Mouse (Mus musculus): ENCODE results near the gene Dusp6. TPM values are rescaled to one million over a fixed set of nuclear protein-coding genes. Genes with fewer than 3 reads are reported as not detected.
"Not testable (repeated sequence)": the region's sequence is repeated elsewhere in the genome, so short reads cannot be mapped to it uniquely, and the experiment has no call there.

Gene Dusp6
- 9.4 and 15.6 TPM in 2 replicates for total RNA-seq (2015; ENCODE audit: low replicate concordance)
- 7.9 and 13.7 TPM in 2 replicates for total RNA-seq (2017; ENCODE audit: low replicate concordance)

DNA sequence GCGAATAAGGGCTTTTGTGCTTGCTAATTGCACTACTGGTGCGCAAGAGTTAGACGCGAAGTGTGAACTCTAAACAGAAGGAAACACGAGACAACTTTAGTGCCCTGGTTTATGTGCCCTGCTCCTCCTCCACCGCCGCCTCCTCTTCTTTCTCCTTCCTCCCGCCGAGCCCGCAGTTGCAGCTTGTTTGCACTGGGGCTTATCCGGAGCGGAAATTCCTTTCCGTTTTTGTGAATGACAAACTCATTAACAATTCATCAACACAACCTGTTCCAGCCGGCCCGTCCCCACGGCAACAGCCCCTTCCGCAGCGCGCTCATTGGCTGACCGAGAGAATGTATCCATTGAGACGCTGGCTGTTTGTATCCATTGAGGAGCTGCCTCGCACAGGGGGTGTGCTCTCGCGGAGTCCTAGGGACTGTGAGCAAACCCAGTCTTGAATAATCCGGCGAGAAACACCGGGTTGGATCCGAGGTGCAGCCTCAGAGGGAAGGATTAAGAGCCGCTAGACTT is at the start of gene Dusp6:
Gene Dusp6, plus strand, starts transcription at position 365 of the 513 bp plus-strand sequence.
- no peak for ATAC-seq (replicated peaks; ENCODE audit: low FRiP score, poor library complexity, severe bottlenecking)

DNA sequence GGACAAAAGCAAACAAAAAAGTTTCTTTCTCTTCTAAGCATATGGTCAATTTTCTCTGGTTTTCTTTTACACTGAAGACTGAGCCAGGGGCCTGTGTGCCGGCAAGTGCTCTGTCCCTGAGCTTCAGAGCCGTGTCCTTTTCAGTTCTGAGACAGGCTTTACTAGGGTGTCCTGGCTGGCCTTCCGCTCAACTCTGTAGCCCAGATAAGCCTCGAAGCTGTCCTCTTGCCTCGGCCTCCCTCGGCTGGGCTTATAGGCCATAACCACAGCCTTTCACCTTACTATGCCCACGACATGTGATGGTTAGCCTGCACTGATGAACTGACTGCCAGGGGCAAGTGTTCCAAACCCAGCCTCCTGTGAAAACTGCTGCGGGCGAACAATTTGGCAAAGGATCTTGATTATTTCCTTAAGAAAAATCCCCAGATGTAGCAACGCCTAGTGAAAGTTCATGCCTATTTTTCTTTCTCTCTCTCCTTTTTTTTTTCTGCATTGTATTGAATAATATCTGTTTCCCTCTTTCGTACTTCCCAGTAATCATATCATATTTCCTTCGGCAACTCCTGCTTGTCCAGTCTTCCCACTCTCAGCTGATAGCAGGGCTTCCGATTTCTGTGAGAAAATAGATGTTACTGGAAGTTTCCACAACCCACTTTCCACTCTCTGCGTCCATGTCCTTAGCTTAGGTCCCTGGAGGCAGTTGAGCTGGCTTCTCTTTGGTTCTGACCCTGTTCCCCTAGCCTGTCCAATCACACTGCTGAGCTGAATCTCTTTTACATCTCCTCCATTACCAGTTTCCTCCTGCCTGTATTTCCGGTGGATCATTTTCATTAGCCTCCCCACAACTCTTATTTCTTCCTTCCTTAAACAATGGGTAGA is 48.4 kb upstream of the Dusp6 start:
- no peak for ATAC-seq (replicated peaks; ENCODE audit: low FRiP score, poor library complexity, severe bottlenecking)

DNA sequence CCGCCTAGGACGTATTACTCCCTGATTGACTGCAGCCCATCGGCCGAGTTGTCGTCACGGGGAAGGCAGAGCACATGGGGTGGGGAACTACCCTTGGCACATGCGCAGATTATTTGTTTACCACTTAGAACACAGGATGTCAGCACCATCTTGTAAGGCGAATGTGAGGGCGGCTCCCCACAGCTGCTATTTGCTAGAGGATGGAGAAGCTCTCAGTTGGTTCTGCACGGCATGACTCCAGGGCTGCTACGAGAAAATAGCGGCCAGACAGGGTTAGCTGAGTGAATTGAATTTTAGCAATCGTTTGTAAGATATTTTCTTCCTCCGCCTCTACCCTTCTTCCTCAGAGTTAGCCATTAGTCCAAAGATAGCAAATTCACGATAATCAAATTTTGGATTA is 46.5 kb upstream of the Dusp6 start:
- not testable (repeated sequence) for ATAC-seq (replicated peaks; ENCODE audit: low FRiP score, poor library complexity, severe bottlenecking)

DNA sequence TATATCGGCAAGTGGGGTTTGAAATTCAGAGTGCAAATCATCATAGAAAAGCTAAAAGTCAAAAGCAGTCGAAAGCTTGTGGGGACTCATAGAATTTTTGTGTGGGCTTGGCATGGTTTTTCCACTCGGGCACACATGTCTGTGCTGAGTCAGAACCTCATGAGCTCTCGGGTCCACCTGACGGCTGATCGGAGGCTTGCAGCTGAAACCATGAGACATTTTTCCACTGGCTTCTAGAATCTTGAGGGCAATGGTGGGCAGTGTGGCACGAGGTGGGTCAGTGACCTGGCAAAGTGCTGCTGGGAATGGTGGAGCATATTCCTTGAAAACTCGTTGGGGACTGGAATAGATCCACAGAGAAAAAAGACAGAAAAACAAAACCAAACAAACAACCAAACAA is 41.5 kb upstream of the Dusp6 start:
- no peak for ATAC-seq (replicated peaks; ENCODE audit: low FRiP score, poor library complexity, severe bottlenecking)

DNA sequence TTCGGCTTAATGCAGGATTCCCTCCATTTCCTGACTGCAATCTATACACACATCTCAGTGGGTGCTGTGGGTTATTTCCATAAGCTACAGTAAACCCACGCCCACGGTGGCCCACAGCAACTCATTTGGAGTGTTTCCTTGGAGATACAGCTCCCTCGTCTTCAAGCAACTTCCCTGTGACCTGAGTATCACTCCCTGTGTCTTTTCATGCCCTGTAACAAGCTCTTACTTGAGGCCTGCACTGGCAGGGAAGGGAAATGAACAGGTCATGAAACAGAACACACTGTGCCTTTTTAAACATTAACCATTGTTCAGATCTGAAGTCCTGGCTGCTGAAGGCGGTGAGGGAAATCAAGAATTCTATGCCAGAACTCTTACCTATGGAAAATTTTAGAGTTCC is 40.3 kb upstream of the Dusp6 start:
- ATAC-seq (replicated peaks; ENCODE audit: low FRiP score, poor library complexity, severe bottlenecking) = no peak

DNA sequence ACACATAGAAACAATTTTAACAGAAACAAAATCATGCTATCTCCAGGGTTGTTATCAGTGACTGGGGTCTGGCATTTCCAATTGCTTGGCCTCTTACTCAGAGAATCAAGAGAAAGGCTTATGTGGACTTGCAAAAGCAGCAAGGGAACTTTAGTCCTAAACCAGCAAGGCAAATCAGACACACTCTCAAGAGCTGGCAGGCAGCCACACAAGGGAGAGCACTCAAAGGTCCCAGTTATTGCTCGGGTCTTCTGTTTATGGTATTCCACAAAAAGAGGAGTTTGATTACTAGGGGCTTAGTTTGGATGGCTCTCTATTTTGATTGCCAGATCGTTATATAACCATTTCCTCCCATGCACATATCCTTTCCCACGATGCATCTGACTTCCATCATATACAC is 38.8 kb upstream of the Dusp6 start:
- no peak for ATAC-seq (replicated peaks; ENCODE audit: low FRiP score, poor library complexity, severe bottlenecking)

DNA sequence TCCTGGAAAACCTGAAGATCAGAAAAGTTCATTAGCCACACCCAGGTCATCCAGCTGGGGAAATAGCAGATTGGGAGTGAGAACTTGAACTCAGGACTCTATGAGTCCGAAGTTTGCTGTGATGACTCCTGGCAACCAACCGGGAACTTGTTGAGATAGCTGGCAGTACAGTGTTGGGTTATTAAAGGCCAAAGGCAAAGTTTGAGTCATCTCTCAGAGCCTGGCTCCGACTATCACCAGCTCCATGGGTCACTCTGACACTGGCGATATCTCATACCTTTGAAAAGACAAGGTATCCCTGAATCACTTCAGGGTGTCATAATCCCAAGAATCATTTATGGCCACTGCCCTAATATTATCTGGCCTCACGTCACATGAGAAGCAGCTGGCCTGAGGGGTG is 36.2 kb upstream of the Dusp6 start:
- no peak for ATAC-seq (replicated peaks; ENCODE audit: low FRiP score, poor library complexity, severe bottlenecking)

DNA sequence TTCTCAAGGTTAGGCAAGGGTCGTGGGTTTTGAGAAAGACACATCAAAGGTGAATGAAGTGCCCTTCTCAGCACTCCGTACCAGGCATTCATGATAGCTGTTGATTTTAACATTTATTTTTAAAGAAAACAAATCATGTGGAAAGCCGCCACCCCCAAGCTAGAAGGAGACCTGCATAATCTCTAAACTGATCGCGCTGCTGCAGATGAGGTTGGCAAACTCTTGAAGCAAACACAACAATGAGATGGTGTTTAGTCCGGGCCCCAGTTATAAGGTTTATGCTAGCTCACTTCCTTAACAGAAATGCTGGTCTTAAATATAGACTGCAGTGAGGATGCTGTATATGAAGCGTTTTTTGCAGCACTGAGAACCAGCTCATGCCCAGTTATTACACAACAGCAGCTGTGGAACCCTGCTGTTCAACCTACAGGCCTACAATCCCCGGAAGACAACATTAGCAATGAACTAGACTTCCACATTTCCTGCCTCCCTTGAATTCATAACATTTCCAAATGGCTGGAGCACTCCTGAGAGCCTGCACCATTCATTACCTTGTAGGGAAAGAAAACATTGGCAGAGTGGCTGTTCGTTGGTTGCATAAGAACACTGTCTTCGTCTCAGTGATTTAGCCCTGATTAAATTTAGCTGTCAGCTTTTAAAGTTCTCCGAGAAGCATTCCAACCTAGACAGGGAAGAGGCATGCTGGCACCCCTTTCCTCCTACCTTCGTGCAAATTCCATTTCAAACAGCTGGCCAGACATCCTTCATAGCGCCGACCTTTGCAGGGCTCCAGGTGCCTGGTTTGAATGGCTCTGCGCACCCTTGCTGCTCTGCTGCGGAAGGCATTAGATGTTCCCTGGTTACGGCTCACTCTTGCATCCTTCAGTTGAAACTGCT is 34.8 kb upstream of the Dusp6 start:
- ATAC-seq (replicated peaks; ENCODE audit: low FRiP score, poor library complexity, severe bottlenecking) = no peak

DNA sequence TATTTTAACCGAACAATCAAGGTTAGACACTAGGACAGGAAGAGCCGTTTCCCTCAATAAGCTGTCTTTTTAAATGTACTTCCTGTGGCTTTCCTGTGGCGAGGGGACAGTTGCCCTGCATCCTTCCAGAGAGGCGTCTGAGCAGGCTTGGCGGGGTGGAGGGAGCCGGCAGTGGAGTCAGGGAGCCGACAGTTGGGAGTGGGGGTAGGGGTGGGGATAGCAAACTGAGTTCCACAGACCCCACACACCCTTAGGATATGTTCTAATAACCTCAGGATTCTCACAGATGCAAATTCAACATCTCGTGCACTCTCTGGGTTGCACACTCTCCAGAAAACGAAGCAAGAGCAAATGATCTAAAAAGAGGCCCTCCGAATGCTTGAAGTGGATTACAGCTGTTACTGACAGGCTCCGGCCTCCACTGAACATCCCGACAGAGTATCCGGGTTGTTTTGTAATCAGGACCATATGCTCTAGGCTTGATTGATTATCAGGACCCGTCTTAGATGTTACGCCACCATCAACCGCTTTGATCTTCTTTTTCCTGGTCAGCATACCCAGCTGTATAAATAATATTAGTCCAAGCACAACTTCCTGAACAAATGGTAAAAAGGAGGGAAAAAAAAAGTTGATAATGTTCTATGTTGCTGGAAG is 33.9 kb upstream of the Dusp6 start:
- ATAC-seq (replicated peaks; ENCODE audit: low FRiP score, poor library complexity, severe bottlenecking) = no peak

DNA sequence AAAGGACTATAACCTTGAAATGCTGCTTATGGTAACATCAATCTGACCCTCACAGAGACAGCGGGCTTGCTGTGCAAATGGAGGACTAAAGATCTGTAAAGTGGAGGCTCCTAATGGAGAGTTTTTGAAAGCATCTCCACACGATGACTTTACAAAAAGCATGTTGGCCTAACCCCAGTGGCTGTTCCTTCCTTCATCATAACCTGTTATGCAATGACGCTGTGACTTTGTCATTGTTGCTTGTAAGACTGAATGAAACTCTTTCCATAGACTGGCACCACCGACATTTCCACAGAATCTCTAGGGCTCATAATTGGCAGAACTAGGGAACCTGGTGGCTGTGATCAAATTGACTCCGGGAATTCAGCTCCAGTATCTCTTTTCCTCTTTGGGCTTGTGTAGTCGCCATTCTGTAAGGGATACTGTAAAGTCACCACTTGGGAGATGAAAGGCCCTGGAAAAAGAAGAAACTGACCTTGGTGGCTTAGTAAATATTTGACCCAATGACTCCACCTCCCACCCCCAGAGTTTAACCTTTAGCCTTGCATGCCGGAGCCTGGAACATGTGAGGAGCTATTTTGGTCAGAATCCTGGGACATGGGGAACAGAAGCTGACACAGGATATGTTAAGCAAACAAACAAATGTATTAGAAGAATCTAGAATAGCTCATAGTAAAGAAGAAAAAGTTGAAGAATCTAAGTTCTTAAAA is 30.4 kb upstream of the Dusp6 start:
- ATAC-seq (replicated peaks; ENCODE audit: low FRiP score, poor library complexity, severe bottlenecking) = no peak

DNA sequence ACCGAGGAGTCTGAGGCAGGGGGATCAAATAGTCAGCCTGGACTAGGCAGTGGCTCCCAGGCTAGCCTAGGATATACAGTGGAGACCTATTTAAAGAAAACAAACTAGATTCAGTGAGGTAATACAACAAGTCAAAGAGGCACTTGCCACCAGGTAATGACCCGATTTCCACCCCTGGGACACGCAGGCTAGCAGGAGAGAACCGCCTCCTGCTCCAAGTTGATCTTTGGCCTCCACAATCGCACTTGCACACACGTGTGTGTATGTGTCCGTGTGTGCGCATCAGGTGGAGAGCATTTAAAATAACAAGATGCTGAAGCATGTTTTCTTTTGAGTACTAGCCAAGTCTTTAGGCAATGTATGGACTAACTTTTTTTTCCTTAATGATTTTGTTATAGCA is 28.7 kb upstream of the Dusp6 start:
- no peak for ATAC-seq (replicated peaks; ENCODE audit: low FRiP score, poor library complexity, severe bottlenecking)

DNA sequence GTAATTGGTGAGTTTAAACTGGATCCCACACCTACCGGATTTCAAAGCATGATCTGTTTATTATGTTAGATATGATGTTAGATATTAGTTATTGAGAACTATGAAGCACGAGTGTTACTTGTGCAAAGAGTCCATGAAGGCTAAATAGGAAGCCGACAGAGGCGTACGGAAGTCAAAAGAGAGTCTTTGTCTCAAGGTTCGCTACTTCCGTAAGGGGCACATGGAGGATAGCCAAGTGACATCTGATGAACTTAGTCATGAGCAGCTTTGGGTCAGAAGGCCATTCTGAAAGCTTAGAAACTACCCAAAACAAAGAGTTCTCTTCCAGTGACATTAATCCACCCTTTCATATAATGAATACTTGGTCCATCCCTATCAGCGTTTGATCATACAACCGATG is 27.9 kb upstream of the Dusp6 start:
- ATAC-seq (replicated peaks; ENCODE audit: low FRiP score, poor library complexity, severe bottlenecking) = no peak

DNA sequence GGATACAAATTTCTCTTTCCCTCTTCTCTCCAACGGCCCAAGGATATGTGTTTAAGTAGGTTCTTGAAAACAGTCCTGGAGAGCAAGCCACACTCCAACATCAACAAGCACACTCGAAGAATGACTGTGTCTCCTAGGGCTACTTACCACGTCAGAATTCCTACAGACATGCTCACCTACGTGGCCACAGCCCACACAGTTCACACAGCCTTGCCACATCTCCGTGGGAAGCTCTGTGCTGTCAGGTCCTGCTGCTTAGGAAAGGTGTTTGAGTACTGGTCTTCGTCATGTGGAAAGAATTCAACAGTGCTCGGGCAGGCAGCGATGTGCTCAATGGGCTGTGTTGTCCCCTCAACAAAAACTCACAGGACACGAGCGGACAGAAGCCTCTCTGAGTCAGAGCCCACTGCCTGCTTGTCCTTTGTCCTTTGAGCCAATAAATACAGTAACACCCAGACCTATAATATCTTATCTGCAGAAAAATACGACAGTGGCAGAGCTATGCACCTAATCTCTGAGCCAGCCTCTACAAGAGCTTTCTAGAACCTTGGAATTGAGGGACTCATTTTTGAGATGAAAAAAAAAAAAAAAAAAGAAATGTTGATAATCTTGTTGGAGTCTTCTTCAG is 25.7 kb upstream of the Dusp6 start:
- no peak for ATAC-seq (replicated peaks; ENCODE audit: low FRiP score, poor library complexity, severe bottlenecking)

DNA sequence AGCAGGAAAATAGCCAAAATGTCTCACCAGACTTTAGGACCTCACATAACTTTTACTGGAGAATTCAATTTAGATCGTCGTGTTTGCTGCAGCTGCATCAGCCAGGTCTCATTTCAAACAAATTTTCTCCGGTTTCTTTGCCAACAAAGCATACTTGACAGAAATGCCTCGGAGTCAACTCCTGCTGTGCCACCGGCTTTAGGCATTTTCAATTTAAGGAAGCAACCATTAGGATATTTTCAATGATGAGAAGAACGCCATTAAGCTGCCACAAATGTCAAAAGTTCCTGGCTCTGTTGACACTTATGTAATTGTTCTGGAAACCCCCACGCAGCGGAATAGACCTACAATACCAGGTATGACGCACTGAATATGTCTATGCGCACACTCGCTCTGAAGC is 24.5 kb upstream of the Dusp6 start:
- ATAC-seq (replicated peaks; ENCODE audit: low FRiP score, poor library complexity, severe bottlenecking) = no peak

DNA sequence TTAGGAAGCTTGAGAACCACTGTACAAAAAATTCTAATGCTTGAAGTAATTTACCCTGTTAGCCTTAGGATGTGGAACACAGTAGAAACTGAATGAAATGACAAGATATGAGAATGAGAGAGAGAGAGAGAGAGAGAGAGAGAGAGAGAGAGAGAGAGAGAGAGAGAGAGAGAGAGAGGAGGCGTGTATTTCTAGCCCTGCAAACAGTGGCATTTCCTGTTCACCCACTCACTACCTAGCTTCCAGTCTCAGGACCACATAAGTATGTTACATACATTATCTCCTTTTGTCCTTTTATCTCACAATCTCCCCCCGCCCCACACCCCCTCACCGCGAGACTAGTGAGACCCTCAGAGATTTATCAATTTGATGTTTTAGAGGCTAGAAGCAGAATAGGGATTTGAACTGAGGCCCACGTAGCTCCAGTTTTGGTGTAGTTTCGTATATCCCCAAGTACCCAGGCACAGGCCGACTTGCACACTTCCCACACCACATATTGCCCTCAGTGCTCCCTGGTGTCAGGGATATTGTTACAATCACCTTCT is 21.7 kb upstream of the Dusp6 start:
- ATAC-seq (replicated peaks; ENCODE audit: low FRiP score, poor library complexity, severe bottlenecking) = no peak

DNA sequence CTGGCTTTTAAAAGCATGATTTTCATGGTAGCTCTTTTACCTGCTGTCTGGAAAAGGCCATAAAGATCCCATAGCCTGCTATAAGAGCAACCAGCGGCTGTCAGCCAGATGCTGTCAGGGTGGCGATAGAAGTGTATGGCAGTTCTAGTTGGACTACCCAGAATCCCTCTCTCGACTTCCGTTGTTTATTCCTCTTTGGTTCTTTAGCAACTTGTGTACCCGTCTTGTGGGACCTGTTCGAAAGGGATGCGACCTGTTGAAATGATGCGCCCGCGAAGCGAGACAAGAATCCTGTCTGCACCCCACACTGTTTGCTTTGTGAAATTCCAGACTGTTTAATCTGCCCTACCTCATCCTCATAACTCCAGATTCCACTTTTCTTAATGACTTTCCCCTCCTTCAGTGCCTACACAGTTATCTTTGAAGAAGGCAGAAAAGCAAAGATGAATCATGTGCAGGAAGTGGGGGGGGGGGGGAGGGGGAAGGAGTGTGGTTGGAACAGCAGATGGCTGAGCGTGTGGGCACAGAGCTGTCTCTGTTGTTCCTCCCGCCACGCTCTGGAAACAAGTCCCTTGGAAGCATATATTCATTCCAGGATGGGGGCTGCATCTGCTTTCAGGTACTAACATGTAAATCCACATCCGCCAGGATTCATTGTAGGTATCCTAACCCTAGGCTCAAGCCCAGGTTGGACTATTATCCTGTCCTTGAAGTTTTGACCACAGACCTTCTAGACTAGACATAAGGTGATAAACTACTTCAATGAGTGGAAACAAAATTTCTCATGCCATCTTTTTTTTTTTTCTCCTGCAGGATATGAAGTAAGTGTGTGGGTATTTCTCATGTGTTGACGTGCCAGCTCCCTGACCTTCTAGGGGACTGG is 21.0 kb upstream of the Dusp6 start:
- no peak for ATAC-seq (replicated peaks; ENCODE audit: low FRiP score, poor library complexity, severe bottlenecking)

DNA sequence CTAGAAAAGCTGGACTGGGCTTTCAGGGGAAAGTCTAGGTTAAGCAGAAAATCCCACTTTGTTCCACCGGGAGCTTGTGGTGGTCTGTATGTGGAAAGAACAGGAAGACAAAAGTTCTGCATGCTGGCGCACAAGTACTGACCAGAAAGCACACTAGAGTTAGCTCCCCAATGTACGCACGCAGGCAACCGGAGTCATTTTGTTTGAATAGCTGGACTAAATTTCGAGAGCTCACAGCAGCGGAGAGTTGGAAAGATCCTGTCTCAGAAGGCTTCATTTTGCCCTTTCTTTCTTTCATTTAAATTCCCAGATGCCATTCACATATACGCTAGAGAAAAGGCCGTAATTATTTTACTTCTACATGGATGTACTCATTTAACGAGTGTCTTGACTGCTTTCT is 20.3 kb upstream of the Dusp6 start:
- no peak for ATAC-seq (replicated peaks; ENCODE audit: low FRiP score, poor library complexity, severe bottlenecking)

All from erythroblast, adult 5-6 weeks (primary cell).